Mouse (Mus musculus) brown adipose tissue, adult 24 weeks (tissue): ENCODE data around the gene Ddah1. TPM values are rescaled to one million over a fixed set of nuclear protein-coding genes. Genes with fewer than 3 reads are reported as not detected.

ENCODE experiments used
- H3K27ac ChIP-seq: fragments of 200-500 bp; replicated peaks from 2 replicates; pipeline ENCODE4 v1.5.1; 2012; ENCODE audit warnings: low read depth, mild to moderate bottlenecking, low read length
- H3K4me1 ChIP-seq: fragments of 200-500 bp; 2 replicates; pipeline ENCODE4 v1.6.1; 2012; ENCODE audit warnings: low read length, mixed read lengths; ENCODE audit not compliant: control insufficient read depth, insufficient read depth, insufficient read length
- H3K4me3 ChIP-seq: fragments of 200-500 bp; 2 replicates; pipeline ENCODE4 v1.5.1; 2012; ENCODE audit warnings: low read depth, mild to moderate bottlenecking, low read length, moderate library complexity; ENCODE audit not compliant: insufficient read depth
- polyA plus RNA-seq: library from polyadenylated mRNA; stranded (reverse); fragments of >200 nt; gene quantifications from 2 replicates; pipeline ENCODE4 v1.2.4, GENCODE M21; 2012; ENCODE audit not compliant: missing spikeins, insufficient read depth, insufficient read length

The Ddah1 gene
- polyA plus RNA-seq, 1 experiment, result 0.59 TPM

DNA sequence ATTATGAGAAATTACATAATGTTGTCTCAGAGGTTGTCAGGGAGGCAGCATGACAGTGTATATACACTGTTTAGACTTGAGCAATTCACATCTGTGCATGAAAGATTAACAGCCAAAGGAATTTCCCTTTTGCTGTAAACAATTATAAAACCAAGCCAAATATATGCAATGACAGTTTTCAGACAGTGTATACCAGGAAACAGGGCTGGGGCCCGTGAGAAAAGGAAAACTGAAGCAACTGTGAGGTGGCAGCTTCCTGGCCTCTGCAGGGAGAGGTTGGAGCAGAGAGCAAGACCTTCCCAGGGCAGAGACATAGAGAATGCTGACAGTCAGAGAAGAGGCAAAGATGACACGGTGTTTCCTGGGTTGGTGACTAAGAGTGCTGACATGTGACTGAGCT, 62.0 kb downstream of the Ddah1 start:
- Histone ChIP-seq H3K4me1 (no peaks in the 10 kb centered on the region), H3K4me3 (no peak overlapping the region), H3K27ac (no peak overlapping the region)

DNA sequence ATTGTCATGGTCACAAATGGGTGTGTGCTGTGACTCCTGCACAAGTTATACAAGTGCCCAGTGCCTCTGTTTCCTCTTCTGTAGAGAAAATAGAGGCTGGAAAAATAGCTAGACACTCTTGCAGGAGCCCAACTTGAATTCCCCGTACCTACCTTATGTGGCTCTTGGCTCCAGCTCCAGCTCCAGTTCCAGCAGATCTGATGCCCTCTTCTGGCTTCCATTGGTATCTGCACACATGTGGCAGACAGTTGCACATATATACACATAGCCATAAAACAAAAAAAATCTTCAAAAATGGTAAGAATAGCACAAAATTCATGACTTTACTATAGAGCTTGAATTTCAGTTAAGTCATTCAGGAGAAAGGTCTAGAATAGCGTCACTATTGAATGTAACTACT, 62.5 kb downstream of the Ddah1 start:
- no peaks in the 10 kb centered on the region for H3K4me1 ChIP-seq
- no peak overlapping the region for H3K4me3 ChIP-seq
- H3K27ac ChIP-seq, result no peak overlapping the region

DNA sequence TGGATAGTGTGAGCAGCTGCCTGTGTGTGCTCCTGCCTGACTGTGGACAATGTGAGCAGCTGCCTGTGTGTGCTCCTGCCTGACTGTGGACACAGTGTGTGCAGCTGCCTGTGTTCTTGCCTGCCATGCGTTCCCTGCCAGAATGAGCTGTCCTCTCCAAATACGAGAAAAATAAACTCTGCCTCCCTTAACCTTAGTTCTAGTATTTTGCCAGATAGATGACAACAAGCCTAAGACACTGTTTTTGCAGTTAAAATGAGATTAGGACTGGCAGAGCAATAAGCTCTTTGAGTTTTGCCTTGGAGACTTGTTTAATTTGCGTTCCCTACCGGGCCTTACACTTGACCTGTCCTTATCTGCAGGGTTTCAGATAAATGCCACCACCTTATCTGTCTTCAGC, 63.7 kb downstream of the Ddah1 start:
- no peak overlapping the region for H3K4me3 ChIP-seq
- no peaks in the 10 kb centered on the region for H3K4me1 ChIP-seq
- H3K27ac ChIP-seq, result no peak overlapping the region

DNA sequence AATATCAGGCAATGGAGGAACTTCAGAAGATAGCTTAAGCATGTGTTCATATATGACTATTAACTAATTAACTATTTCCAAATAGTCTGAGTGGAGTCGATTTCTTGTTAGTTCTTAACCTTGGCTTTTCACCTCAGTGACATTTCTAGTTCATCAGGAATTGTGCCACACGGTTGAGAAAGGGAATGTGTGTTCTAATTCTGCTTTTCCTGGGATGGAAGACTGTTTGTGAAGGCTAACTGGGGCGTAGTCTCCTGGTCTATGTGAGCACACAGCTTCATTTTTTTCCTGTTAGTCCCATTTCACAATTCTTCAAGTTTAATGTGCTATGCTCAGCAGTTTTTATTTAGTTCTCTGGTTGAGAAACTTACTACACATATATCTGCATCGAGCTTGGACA, 65.2 kb downstream of the Ddah1 start:
- no peak overlapping the region for H3K4me3 ChIP-seq
- no peak overlapping the region for H3K27ac ChIP-seq
- no peaks in the 10 kb centered on the region for H3K4me1 ChIP-seq

- Histone ChIP-seq H3K27ac (no peak overlapping the region), H3K4me3 (no peak overlapping the region), H3K4me1 (no peaks in the 10 kb centered on the region)
These were observed 67.1 kb downstream of the Ddah1 start for GRCm38 (mm10) chr3:145825416-145826055.

GRCm38 (mm10) chr3:145827191-145828045, 68.9 kb downstream of the Ddah1 start:
- Histone ChIP-seq H3K4me1 (no peaks in the 10 kb centered on the region), H3K27ac (no peak overlapping the region), H3K4me3 (0 out of 2 replicates have a peak overlapping the region, but pooled peaks have one; percentile 3)

- Histone ChIP-seq H3K4me1 (peaks cover 6% of the 10 kb centered on the region; the same call in 1 of the 2 replicates), H3K27ac (no peak overlapping the region), H3K4me3 (no peak overlapping the region)
These were observed 70.4 kb downstream of the Ddah1 start for GRCm38 (mm10) chr3:145828906-145829305.

- Histone ChIP-seq H3K4me1 (peaks cover 6% of the 10 kb centered on the region; the same call in 1 of the 2 replicates), H3K27ac (no peak overlapping the region), H3K4me3 (no peak overlapping the region)
These were observed 75.6 kb downstream of the Ddah1 start for GRCm38 (mm10) chr3:145833948-145834538.

DNA sequence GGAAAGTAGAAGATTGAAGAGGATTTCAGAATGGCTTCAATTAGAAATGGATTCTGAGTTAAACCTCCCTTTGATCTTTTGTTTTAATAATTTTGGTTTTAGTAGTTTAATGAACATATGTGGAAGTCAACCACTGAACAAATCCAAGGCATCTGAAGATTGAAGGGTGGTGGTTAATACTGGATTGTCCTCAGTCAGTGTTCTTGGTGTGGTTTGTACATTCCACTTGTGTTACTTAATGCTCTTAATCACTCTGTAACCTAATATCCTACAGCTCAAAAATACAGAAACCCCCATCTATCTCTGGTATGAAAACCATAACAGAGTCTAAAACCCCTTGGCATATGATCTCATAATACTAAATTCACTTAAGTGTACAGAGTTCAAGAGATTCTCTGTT, 79.8 kb downstream of the Ddah1 start:
- H3K27ac ChIP-seq, result no peak overlapping the region
- no peak overlapping the region for H3K4me3 ChIP-seq
- H3K4me1 ChIP-seq, result peaks cover 4% of the 10 kb centered on the region; the same call in 1 of the 2 replicates

DNA sequence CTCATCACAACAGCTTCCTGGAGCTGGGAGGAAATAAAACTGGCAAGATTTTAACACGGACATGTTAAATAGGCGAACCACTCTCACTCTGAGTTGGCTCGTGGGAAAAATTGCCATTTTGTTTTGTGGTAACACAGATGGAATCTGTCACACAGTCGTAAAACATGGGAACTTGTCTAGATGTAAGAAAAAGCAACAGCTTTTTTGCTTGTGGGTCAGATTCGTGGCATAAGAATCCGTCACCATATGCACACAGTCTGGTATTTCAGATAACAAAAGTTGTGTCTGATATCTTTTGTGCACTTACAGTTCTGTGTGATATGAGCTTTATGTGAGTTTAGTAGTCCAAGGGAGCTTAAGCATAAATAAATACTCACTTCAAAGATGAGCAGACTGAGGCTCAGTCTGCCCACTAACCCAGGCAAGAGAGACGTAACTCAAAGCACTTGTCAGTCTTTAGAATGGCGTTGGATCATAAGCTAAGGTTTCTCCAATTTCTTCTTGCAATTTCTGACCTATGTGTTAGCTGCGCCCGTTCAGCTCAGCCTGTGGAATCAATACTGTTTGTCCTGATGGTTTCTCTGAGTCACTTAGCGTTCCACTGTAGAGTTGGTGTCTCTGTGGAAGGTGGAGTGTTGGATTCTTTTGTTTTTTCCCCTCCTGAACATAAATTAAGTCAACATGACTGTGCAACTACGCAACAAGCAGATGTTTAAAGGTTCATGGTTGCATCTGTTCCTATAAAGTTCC, 83.7 kb downstream of the Ddah1 start:
- no peaks in the 10 kb centered on the region for H3K4me1 ChIP-seq
- no peak overlapping the region for H3K27ac ChIP-seq
- no peak overlapping the region for H3K4me3 ChIP-seq

DNA sequence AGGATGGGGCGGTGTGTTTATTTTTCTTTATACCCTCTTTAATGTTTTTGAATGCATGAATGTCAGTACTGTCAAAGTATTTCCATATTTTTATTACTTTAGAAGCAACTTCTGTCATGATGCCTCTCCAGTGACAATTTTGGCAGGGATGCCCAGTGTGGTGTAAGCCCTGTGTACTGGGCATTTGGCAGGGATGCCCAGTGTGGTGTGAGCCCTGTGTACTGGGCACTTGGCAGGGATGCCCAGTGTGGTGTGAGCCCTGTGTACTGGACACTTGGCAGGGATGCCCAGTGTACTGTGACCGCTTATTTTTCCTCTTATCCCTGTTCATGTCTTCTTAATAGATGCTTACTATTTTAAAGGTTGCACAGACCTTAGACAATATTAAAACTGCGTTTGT, 85.4 kb downstream of the Ddah1 start:
- no peak overlapping the region for H3K27ac ChIP-seq
- no peaks in the 10 kb centered on the region for H3K4me1 ChIP-seq
- H3K4me3 ChIP-seq, result no peak overlapping the region

DNA sequence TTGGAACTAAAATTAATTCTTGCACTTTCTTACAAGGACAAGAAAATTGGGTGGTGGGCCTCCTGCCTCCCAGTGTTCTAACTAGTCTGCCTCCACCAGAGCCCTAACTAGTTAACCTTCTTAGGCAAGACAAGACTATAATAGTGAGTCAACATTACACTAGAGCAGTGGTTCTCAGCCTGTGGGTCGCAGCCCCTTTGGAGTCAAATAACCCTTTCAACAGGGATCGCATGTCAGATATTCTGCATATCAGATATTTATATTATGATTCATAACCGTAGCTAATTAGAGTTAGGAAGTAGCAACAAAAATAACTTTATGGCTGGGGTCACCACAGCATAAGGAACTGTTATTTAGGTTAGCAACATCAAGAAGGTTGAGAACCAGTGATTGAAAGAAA, 86.4 kb downstream of the Ddah1 start:
- Histone ChIP-seq H3K4me1 (no peaks in the 10 kb centered on the region), H3K27ac (no peak overlapping the region), H3K4me3 (no peak overlapping the region)

DNA sequence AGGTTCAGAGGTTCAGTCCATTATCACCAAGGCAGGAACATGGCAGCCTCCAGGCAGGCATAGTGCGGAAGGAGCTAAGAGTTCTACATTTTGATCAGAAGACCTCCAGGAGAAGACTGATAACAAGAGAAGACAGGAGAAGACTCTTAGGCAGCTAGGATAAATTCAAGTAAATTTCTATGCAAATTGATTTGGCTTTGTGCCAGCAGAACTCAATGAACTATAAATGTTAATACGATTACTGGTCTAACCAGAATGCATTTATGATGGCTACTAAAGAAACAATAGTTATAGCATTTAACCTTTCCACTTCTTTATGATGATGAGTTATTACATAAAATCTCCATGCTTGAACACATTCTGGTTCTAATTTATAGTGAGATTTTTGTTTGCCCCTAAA, 87.8 kb downstream of the Ddah1 start:
- no peaks in the 10 kb centered on the region for H3K4me1 ChIP-seq
- H3K27ac ChIP-seq, result no peak overlapping the region

GRCm38 (mm10) chr3:145852041-145852440, 93.6 kb downstream of the Ddah1 start:
- H3K4me3 ChIP-seq, result no peak overlapping the region
- H3K4me1 ChIP-seq, result no peaks in the 10 kb centered on the region
- H3K27ac ChIP-seq, result no peak overlapping the region

More for the DNA sequence above, 87.8 kb downstream of the Ddah1 start:
- H3K4me3 ChIP-seq, result no peak overlapping the region

DNA sequence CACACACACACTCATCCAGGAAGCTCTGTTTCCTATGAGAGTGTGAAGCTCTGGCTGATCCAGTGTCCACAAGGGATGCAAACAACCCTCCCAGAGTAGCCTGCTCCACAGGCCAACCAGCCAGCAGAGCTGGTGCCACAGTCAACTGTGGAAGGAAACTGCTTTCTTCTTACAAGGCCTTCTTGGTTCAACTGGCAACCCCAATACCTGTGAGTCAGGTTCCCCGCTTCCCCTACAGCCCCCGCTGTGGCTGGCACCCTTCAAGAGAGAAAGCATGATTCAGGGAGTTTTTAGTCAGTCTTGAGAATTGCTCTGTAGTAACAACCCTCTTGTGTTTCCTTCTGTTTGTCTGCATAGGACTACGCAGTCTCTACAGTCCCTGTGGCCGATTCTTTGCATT, 94.3 kb downstream of the Ddah1 start:
- no peaks in the 10 kb centered on the region for H3K4me1 ChIP-seq
- H3K27ac ChIP-seq, result no peak overlapping the region
- H3K4me3 ChIP-seq, result no peak overlapping the region
